ENCODE assay signal across 8 mouse cellular contexts in the genomic region with DNA sequence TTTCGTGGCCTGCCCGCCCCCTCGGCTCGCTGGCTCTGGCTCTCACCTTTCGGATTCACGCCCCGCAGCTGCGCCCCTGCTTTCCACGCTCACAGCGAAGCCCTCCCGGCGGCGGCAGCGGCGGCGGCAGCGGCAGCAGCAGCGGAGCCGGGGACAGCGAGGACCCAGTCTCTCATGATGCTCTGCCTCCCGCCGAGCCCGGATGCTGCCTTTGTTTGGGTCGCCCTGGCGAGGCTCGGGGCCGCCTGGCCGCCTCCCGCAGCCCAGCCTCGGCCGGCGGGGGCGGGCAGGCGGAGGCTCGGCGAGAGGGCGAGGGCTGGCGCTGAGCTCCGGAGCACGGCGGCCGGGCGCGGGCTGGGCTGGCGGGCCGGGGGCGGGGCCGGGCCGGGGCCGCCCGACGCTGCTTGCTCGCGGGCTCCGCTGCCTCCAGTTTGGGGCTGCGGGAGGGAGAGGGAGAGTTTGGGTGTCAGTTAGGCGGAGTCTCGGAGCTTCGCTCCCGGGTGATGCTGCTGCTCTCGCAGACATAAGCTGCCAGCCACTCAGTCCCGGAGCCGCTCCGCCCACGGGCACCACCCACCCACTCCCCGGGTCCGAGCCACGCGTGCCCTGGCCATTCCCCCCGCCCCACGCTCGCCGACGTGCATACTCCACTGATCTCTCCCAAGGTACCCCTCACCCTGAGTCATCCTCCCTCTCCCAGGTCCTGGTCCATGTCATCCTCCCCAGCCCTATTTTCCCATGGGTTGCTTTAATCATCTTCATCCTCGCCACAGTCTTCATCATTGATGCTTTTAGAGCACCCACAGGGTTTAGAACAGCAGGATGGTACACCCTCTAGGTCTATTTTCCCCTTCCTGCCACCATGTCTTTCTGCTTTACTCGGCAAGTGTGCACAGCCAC. TPM values are rescaled to one million over a fixed set of nuclear protein-coding genes. Genes with fewer than 3 reads are reported as not detected.
A peak's percentile ranks its signal among the peaks of the same experiment; 100 is the strongest.
DNase-seq lines count a peak whose midpoint lies in the region; ATAC-seq and TF ChIP-seq lines count a peak whose summit lies in the region.

A gene (minus strand): TSS at position 269 of the 900 bp plus-strand sequence.

- no peak for TF ChIP-seq CTCF in heart, postnatal 0 days (IDR thresholded peaks at IDR 0.05; ENCODE audit: low read depth)

- peak within 1 kb of the TSS; percentile 84 for H3K4me2 ChIP-seq in forebrain, embryonic 11.5 days (ENCODE audit: low read depth, low read length, severe bottlenecking)
- peak within 1 kb of the TSS; percentile 97 for H3K4me2 ChIP-seq in heart, postnatal 0 days (ENCODE audit: low read depth, low read length)
- H3K4me2 ChIP-seq in lung, embryonic 15.5 days: peak within 1 kb of the TSS; percentile 94

- H3K9ac ChIP-seq in forebrain, embryonic 11.5 days (ENCODE audit: low read length): peak within 1 kb of the TSS; percentile 82
- H3K9ac ChIP-seq in heart, postnatal 0 days (replicated peaks; ENCODE audit: low read depth, low read length): peak within 1 kb of the TSS; percentile 50
- H3K9ac ChIP-seq in lung, embryonic 15.5 days: peak within 1 kb of the TSS; percentile 50

- no peaks in the 10 kb centered on the region for H3K36me3 ChIP-seq in forebrain, embryonic 11.5 days (ENCODE audit: control insufficient read depth, insufficient read depth, low read length)
- no peaks in the 10 kb centered on the region for H3K36me3 ChIP-seq in heart, postnatal 0 days (replicated peaks; ENCODE audit: control insufficient read depth, insufficient read depth, low read length)
- no peaks in the 10 kb centered on the region for H3K36me3 ChIP-seq in lung, embryonic 15.5 days

- DNase-seq in Muller cell, postnatal 12 days (ENCODE audit: inconsistent ontology term): peak; percentile 74
- peak; percentile 60 for DNase-seq in brain, embryonic 18.5 days (ENCODE audit: low read depth, low spot score)
- DNase-seq in forebrain, embryonic 11.5 days (ENCODE audit: low spot score): peak; percentile 83
- peak; percentile 27 for DNase-seq in heart, postnatal 0 days (ENCODE audit: low spot score)
- DNase-seq in layer of hippocampus, postnatal 10 days (ENCODE audit: low spot score in 2 of 2): peak; percentile 66 to 73
- DNase-seq in retina, adult 2 months (ENCODE audit: low read depth, low spot score): peak; percentile 8
- DNase-seq in T-cell, adult 2 months (ENCODE audit: low spot score): no peak

- under 1% methylated on average over 68 of the region's 76 CpGs for WGBS in forebrain, embryonic 11.5 days
- 1% methylated on average over 68 of the region's 76 CpGs for WGBS in heart, postnatal 0 days
- WGBS in lung, embryonic 15.5 days: under 1% methylated on average over 53 of the region's 76 CpGs

- no peak for TF ChIP-seq EP300 in heart, postnatal 0 days (IDR thresholded peaks at IDR 0.05; ENCODE audit: low read depth)

- H3K4me3 ChIP-seq in forebrain, embryonic 11.5 days (ENCODE audit: low read depth, low read length): peak within 1 kb of the TSS; percentile 66
- peak within 1 kb of the TSS; percentile 65 for H3K4me3 ChIP-seq in heart, postnatal 0 days (ENCODE audit: low read depth, low read length)
- peak within 1 kb of the TSS; percentile 67 for H3K4me3 ChIP-seq in lung, embryonic 15.5 days

- H3K27me3 ChIP-seq in forebrain, embryonic 11.5 days (ENCODE audit: control insufficient read depth, insufficient read depth, low read length): peaks cover 4% of the 10 kb centered on the region; the same call in 1 of the 2 replicates
- peaks cover 28% of the 10 kb centered on the region for H3K27me3 ChIP-seq in heart, postnatal 0 days (ENCODE audit: control insufficient read depth, insufficient read depth, low read length)
- peaks cover 11% of the 10 kb centered on the region; the same call in 1 of the 2 replicates for H3K27me3 ChIP-seq in lung, embryonic 15.5 days

- no peaks in the 10 kb centered on the region for H3K9me3 ChIP-seq in forebrain, embryonic 11.5 days (ENCODE audit: control insufficient read depth, low read length)
- H3K9me3 ChIP-seq in heart, postnatal 0 days (replicated peaks; ENCODE audit: control insufficient read depth, low read length): no peaks in the 10 kb centered on the region
- no peaks in the 10 kb centered on the region for H3K9me3 ChIP-seq in lung, embryonic 15.5 days

- no peak within 1 kb of the TSS for H3K27ac ChIP-seq in forebrain, embryonic 11.5 days (ENCODE audit: low read depth, low read length)
- H3K27ac ChIP-seq in heart, postnatal 0 days (ENCODE audit: low read depth): no peak within 1 kb of the TSS
- H3K27ac ChIP-seq in lung, embryonic 15.5 days: no peak within 1 kb of the TSS

- H3K4me1 ChIP-seq in forebrain, embryonic 11.5 days (replicated peaks; ENCODE audit: control insufficient read depth, insufficient read depth, low read length): 0 out of 2 replicates have a peak, but pooled peaks cover 3% of the 10 kb centered on the region
- peaks cover 10% of the 10 kb centered on the region for H3K4me1 ChIP-seq in heart, postnatal 0 days (ENCODE audit: control insufficient read depth, insufficient read depth)
- peaks cover 11% of the 10 kb centered on the region for H3K4me1 ChIP-seq in lung, embryonic 15.5 days

- ATAC-seq in forebrain, embryonic 11.5 days (replicated peaks; ENCODE audit: low FRiP score): peak; percentile 93
- peak; percentile 85 for ATAC-seq in heart, postnatal 0 days (ENCODE audit: insufficient read depth, low read depth)
- peak; percentile 92 for ATAC-seq in lung, embryonic 15.5 days (ENCODE audit: borderline replicate concordance, extremely low read depth, low FRiP score, low TSS enrichment)

RNA-seq across cellular contexts. Expression of the gene that starts here (rescaled TPM):
- 3.1 and 3.2 TPM in 2 replicates for polyA plus RNA-seq in forebrain, embryonic 11.5 days (2014; fragmentation: Nextera tagmentation; extraction: Ambion mirVana)
- total RNA-seq in heart, postnatal 0 days (2014; rRNA removed; ENCODE audit: low replicate concordance): 1.7 and 2.6 TPM in 2 replicates
- 0.59 and 0.62 TPM in 2 replicates for polyA plus RNA-seq in heart, postnatal 0 days (2015; fragmentation: Nextera tagmentation; extraction: Ambion mirVana)
- 100 to 1,000 TPM; 187 to 199 TPM for total RNA-seq in layer of hippocampus, postnatal 10 days (2021)
- polyA plus RNA-seq in lung, embryonic 15.5 days (2015; fragmentation: Nextera tagmentation; extraction: Ambion mirVana): 2.2 and 3.2 TPM in 2 replicates

Comparison
In these comparisons a context has a peak if more than half of its experiments do, and no peak if none do; other contexts are left out.
1. RNA of the gene that starts here (total RNA-seq): 187 to 199 TPM in layer of hippocampus, postnatal 10 days; 1.7 to 2.6 TPM in heart, postnatal 0 days; every median in the first group is over 10 times any median in the second.
2. Peak in every context shown above with its lines, with median percentiles within 50 percentile points of each other: ATAC-seq, H3K4me2 ChIP-seq, H3K4me3 ChIP-seq and H3K9ac ChIP-seq.